Mouse (Mus musculus) heart, adult 2 months (tissue): ENCODE measurements at regions not wholly inside any gene's neighbourhood (a gene's known extent, or its start where the extent isn't known, plus 50 kb on each side); places are given as distances from the start of the nearest gene placed in this dataset.

Experiments used
- DNase-seq, 2 experiments: peaks; one replicate each; pipeline ENCODE4 v3.0.0; 2021
- H3K27ac ChIP-seq: fragments of 200-600 bp; 2 replicates; pipeline ENCODE4 v1.8.1; 2022
- H3K27me3 ChIP-seq: fragments of 200-500 bp; 2 replicates; pipeline ENCODE4 v1.6.1; 2012; ENCODE audit warnings: mild to moderate bottlenecking, low read length, inconsistent platforms, mixed read lengths; ENCODE audit not compliant: control insufficient read depth, insufficient read depth
- H3K36me3 ChIP-seq: fragments of 200-500 bp; 2 replicates; pipeline ENCODE4 v1.6.1; 2012; ENCODE audit warnings: low read length, inconsistent platforms; ENCODE audit not compliant: control insufficient read depth, insufficient read depth
- H3K4me1 ChIP-seq: fragments of 200-500 bp; 2 replicates; pipeline ENCODE4 v1.6.1; 2011; ENCODE audit warnings: low read length; ENCODE audit not compliant: control insufficient read depth, insufficient read depth
- H3K4me3 ChIP-seq: fragments of 200-600 bp; 2 replicates; pipeline ENCODE4 v1.8.1; 2022
- H3K79me2 ChIP-seq: fragments of 200-500 bp; replicated peaks from 2 replicates; pipeline ENCODE4 v1.6.1; 2012; ENCODE audit warnings: mild to moderate bottlenecking, inconsistent platforms, low read length, moderate library complexity, mixed read lengths; ENCODE audit not compliant: control insufficient read depth, insufficient read depth
- H3K9ac ChIP-seq: fragments of 200-500 bp; 2 replicates; pipeline ENCODE4 v1.6.1; 2012; ENCODE audit warnings: low read depth, mild to moderate bottlenecking, control low read depth, inconsistent platforms, low read length, mixed read lengths
- CTCF ChIP-seq: fragments of 200-600 bp; IDR thresholded peaks from 2 replicates; pipeline ENCODE4 v1.8.1; 2022; ENCODE audit warnings: antibody characterized with exemption, mild to moderate bottlenecking, moderate library complexity
- EP300 ChIP-seq: fragments of 200-500 bp; IDR thresholded peaks from 2 replicates; pipeline ENCODE4 v1.6.1; 2011; ENCODE audit warnings: low read depth, low read length, control low read depth; ENCODE audit not compliant: insufficient read depth
- POLR2A ChIP-seq: fragments of 200-500 bp; IDR thresholded peaks from 2 replicates; pipeline ENCODE4 v1.6.1; 2011; ENCODE audit warnings: mild to moderate bottlenecking, low read depth, low read length, control low read depth; ENCODE audit not compliant: insufficient read depth
- WGBS: fragments of 180-500 bp; shearing (Covaris S2); methylation state at CpG from one replicate; pipeline ENCODE4 v1.1.7; 2018; 5-methylcytosine and 5-hydroxymethylcytosine counted together
- intact Hi-C: fragments of 180-260 bp; cut with DNase I; formaldehyde crosslinking; loops from one replicate; pipeline ENCODE4 v1.15.1; 2025

GRCm38 (mm10) chr5:75870666-75871065, 107.6 kb downstream of the Kdr start:
- Histone ChIP-seq H3K4me3 (no peak overlapping the region; the same call in 1 of the 2 replicates), H3K27ac (peak overlapping the region; percentile 32), H3K36me3 (no peaks in the 10 kb centered on the region), H3K79me2 (no peaks in the 10 kb centered on the region), H3K27me3 (no peaks in the 10 kb centered on the region), H3K4me1 (peaks cover 6% of the 10 kb centered on the region; the same call in 1 of the 2 replicates), H3K9ac (no peak overlapping the region)
- peak in 1 of 2 experiments; percentile 17 for DNase-seq
- whole genome bisulfite sequencing, result 65% methylated on average over 14 of the region's 14 CpGs
- TF ChIP-seq CTCF (no peak), EP300 (no peak), POLR2A (no peak)
- intact Hi-C loops, result loop anchor here (1.0 to 10.0 kb wide), 4 partner anchors 108 to 434 kb away; partner anchors contain the start of genes Clock and Kdr

- intact Hi-C loops, result loop anchor here (10.0 kb wide), 1 partner anchor 335 kb away; no protein-coding TSS in a partner anchor
- peaks cover 6% of the 10 kb centered on the region; the same call in 1 of the 2 replicates for H3K4me1 ChIP-seq
- no peaks in the 10 kb centered on the region for H3K79me2 ChIP-seq
- H3K36me3 ChIP-seq, result no peaks in the 10 kb centered on the region
- TF ChIP-seq EP300 (no peak), CTCF (no peak), POLR2A (no peak)
- no peak for DNase-seq
- H3K27me3 ChIP-seq, result no peaks in the 10 kb centered on the region
- H3K27ac ChIP-seq, result no peak overlapping the region
- WGBS, result 93% methylated on average over 4 of the region's 4 CpGs
- H3K4me3 ChIP-seq, result no peak overlapping the region
- no peak overlapping the region for H3K9ac ChIP-seq
These were observed 108.7 kb downstream of the Kdr start for GRCm38 (mm10) chr5:75869535-75869934.

GRCm38 (mm10) chr5:75865096-75865495, 113.2 kb downstream of the Kdr start:
- intact Hi-C loops, result loop anchor here (10.0 kb wide), 1 partner anchor 340 kb away; no protein-coding TSS in a partner anchor
- no peak for DNase-seq
- WGBS, result 94% methylated on average over 6 of the region's 6 CpGs
- no peak overlapping the region for H3K9ac ChIP-seq
- no peak overlapping the region for H3K4me3 ChIP-seq
- no peaks in the 10 kb centered on the region for H3K36me3 ChIP-seq
- H3K79me2 ChIP-seq, result no peaks in the 10 kb centered on the region
- no peaks in the 10 kb centered on the region for H3K27me3 ChIP-seq
- no peak overlapping the region for H3K27ac ChIP-seq
- H3K4me1 ChIP-seq, result no peaks in the 10 kb centered on the region
- no peak for TF ChIP-seq EP300
- TF ChIP-seq CTCF, result no peak
- no peak for TF ChIP-seq POLR2A

GRCm38 (mm10) chr5:75863358-75863757, 114.9 kb downstream of the Kdr start:
- Histone ChIP-seq H3K79me2 (no peaks in the 10 kb centered on the region), H3K9ac (no peak overlapping the region), H3K4me1 (no peaks in the 10 kb centered on the region), H3K27ac (no peak overlapping the region), H3K36me3 (no peaks in the 10 kb centered on the region), H3K4me3 (no peak overlapping the region), H3K27me3 (no peaks in the 10 kb centered on the region)
- DNase-seq, result no peak
- TF ChIP-seq POLR2A, result no peak
- TF ChIP-seq EP300, result no peak
- no peak for TF ChIP-seq CTCF
- intact Hi-C loops, result loop anchor here (2.0 to 10.0 kb wide), 4 partner anchors 255 to 679 kb away; no protein-coding TSS in a partner anchor
- WGBS, result 64% methylated on average over 6 of the region's 6 CpGs

- H3K4me3 ChIP-seq, result no peak overlapping the region
- H3K4me1 ChIP-seq, result no peaks in the 10 kb centered on the region
- no peaks in the 10 kb centered on the region for H3K79me2 ChIP-seq
- H3K27me3 ChIP-seq, result no peaks in the 10 kb centered on the region
- TF ChIP-seq EP300, result peak; percentile 70; the same call in 1 of the 2 replicates
- TF ChIP-seq CTCF, result no peak; the same call in 1 of the 2 replicates
- H3K36me3 ChIP-seq, result no peaks in the 10 kb centered on the region
- H3K27ac ChIP-seq, result no peak overlapping the region
- H3K9ac ChIP-seq, result no peak overlapping the region
- DNase-seq, result peak; percentile 40 to 54
- intact Hi-C loops, result loop anchor here (2.0 to 10.0 kb wide), 4 partner anchors 256 to 680 kb away; no protein-coding TSS in a partner anchor
- 12% methylated on average over 8 of the region's 8 CpGs for WGBS
These were observed 115.6 kb downstream of the Kdr start for GRCm38 (mm10) chr5:75862630-75862991.

- 48% methylated on average over 8 of the region's 8 CpGs for WGBS
- intact Hi-C loops, result loop anchor here (2.0 to 10.0 kb wide), 4 partner anchors 257 to 680 kb away; no protein-coding TSS in a partner anchor
- H3K4me3 ChIP-seq, result no peak overlapping the region
These were observed 116.2 kb downstream of the Kdr start for GRCm38 (mm10) chr5:75861916-75862629.

More at GRCm38 (mm10) chr5:75861916-75862629, 116.2 kb downstream of the Kdr start:
- Histone ChIP-seq H3K27ac (no peak overlapping the region), H3K27me3 (no peaks in the 10 kb centered on the region), H3K79me2 (no peaks in the 10 kb centered on the region), H3K4me1 (no peaks in the 10 kb centered on the region), H3K36me3 (no peaks in the 10 kb centered on the region), H3K9ac (no peak overlapping the region)
- DNase-seq, result no peak
- TF ChIP-seq CTCF, result no peak
- no peak for TF ChIP-seq POLR2A
- no peak for TF ChIP-seq EP300
